Mouse (Mus musculus): ENCODE data around the gene Tmem59l.

GRCm38 (mm10) chr8:70452196-70452966 is 34.8 kb downstream of the Tmem59l start:
- TF ChIP-seq CTCF (IDR thresholded peaks at IDR 0.05; ENCODE audit: low read depth, low read length) (peak; percentile 10), POLR2A (IDR thresholded peaks at IDR 0.05; ENCODE audit: insufficient read depth, low read length) (no peak)
